In genomic region chr5:35814334-35814941, GRCm38 (mm10) we compare ENCODE assay signal across 10 mouse cellular contexts. TPM values are rescaled to one million over a fixed set of nuclear protein-coding genes. Genes with fewer than 3 reads are reported as not detected.
DNase-seq lines count a peak whose midpoint lies in the region; ATAC-seq and TF ChIP-seq lines count a peak whose summit lies in the region.
"Had no signal": no experiment of that assay in that cellular context is flagged by ENCODE, and none has a peak within 500 bp of the region (broad histone marks: within the 10 kb centered on the region; RNA-seq: fewer than 3 reads in every experiment).

No protein-coding gene starts in this region.

- ATAC-seq in cerebellum, adult (ENCODE audit: insufficient number of reproducible peaks, low FRiP score, low TSS enrichment), result peak; percentile 38; the same call in 1 of the 2 replicates
- peak; percentile 38 for ATAC-seq in midbrain, postnatal 0 days (ENCODE audit: low FRiP score)

- H3K4me1 ChIP-seq in cortical plate, adult 2 months (ENCODE audit: control insufficient read depth, insufficient read depth, low read length), result peaks cover 16% of the 10 kb centered on the region
- H3K4me1 ChIP-seq in midbrain, postnatal 0 days (ENCODE audit: insufficient read depth, low read length), result peaks cover 17% of the 10 kb centered on the region
- H3K4me1 ChIP-seq: embryonic facial prominence, embryonic 12.5 days had no signal

- H3K4me3 ChIP-seq in cortical plate, adult 2 months (ENCODE audit: insufficient read depth, low read length), result peak overlapping the region; percentile 42
- no peak overlapping the region for H3K4me3 ChIP-seq in midbrain, postnatal 0 days (ENCODE audit: low read depth, low read length)
- H3K4me3 ChIP-seq: embryonic facial prominence, embryonic 12.5 days had no signal

- H3K9ac ChIP-seq in midbrain, postnatal 0 days (replicated peaks; ENCODE audit: low read length, poor library complexity, severe bottlenecking), result no peak overlapping the region
- H3K9ac ChIP-seq: embryonic facial prominence, embryonic 12.5 days had no signal

- no peaks in the 10 kb centered on the region for H3K9me3 ChIP-seq in midbrain, postnatal 0 days (ENCODE audit: low read length)
- H3K9me3 ChIP-seq: embryonic facial prominence, embryonic 12.5 days had no signal

- no peak for DNase-seq in cerebellum, adult 11 months
- DNase-seq in layer of hippocampus, adult 9-11 months, result peak; percentile 89
- DNase-seq in midbrain, postnatal 0 days (ENCODE audit: low spot score), result peak; percentile 45
- DNase-seq in ovary, postnatal 36 days (ENCODE audit: low spot score), result no peak
- no peak for DNase-seq in adrenal gland, postnatal 36 days
- no peak for DNase-seq in heart, postnatal 14 days
- DNase-seq: spleen, adult 18-20 months had no signal

- peak; percentile 34; the same call in 1 of the 2 replicates for TF ChIP-seq POLR2A in cortical plate, adult 2 months (IDR thresholded peaks at IDR 0.05; ENCODE audit: extremely low read depth, insufficient read depth, low read length)

- H3K4me2 ChIP-seq in midbrain, postnatal 0 days (ENCODE audit: low read depth, low read length, poor library complexity, severe bottlenecking), result no peak overlapping the region
- H3K4me2 ChIP-seq: embryonic facial prominence, embryonic 12.5 days had no signal

- TF ChIP-seq CTCF in cortical plate, adult 2 months (IDR thresholded peaks at IDR 0.05; ENCODE audit: extremely low read depth, insufficient read depth, low read length), result no peak
- TF ChIP-seq CTCF in midbrain, postnatal 0 days (IDR thresholded peaks at IDR 0.05), result no peak

- no peaks in the 10 kb centered on the region for H3K27me3 ChIP-seq in midbrain, postnatal 0 days (ENCODE audit: insufficient read depth, low read length)
- H3K27me3 ChIP-seq: embryonic facial prominence, embryonic 12.5 days had no signal

- 47% methylated on average over 15 of the region's 15 CpGs for WGBS in midbrain, postnatal 0 days

- 0 out of 2 replicates have a peak, but pooled peaks cover 4% of the 10 kb centered on the region for H3K36me3 ChIP-seq in midbrain, postnatal 0 days (ENCODE audit: insufficient read depth, low read length)
- H3K36me3 ChIP-seq: embryonic facial prominence, embryonic 12.5 days had no signal

- intact Hi-C loops in heart, postnatal 14 days (cut with DNase I), result no loop called here

- peak overlapping the region; percentile 83 for H3K27ac ChIP-seq in cortical plate, adult 2 months (ENCODE audit: insufficient read depth, low read length)
- H3K27ac ChIP-seq in midbrain, postnatal 0 days (ENCODE audit: low read depth, low read length), result 0 out of 2 replicates have a peak overlapping the region, but pooled peaks have one; percentile 1
- H3K27ac ChIP-seq: embryonic facial prominence, embryonic 12.5 days had no signal

RNA-seq across cellular contexts. Expression of gene Ablim2, which starts 56.8 kb away (rescaled TPM):
- polyA plus RNA-seq in cortical plate, adult 2 months (2012; rRNA removed), result 145 and 176 TPM in 2 replicates
- 44.9 and 51.4 TPM in 2 replicates for total RNA-seq in midbrain, postnatal 0 days (2014; rRNA removed)
- polyA plus RNA-seq in midbrain, postnatal 0 days (2015; fragmentation: Nextera tagmentation; extraction: Ambion mirVana), result 31.7 and 32.2 TPM in 2 replicates
- total RNA-seq in adrenal gland, postnatal 36 days (2021), result 1 to 10 TPM; 6.2 to 8.5 TPM
- total RNA-seq in heart, postnatal 14 days (2021), result 10 to 100 TPM; 12.2 to 17.5 TPM

Comparison
In these comparisons a context has a peak if more than half of its experiments do, and no peak if none do; other contexts are left out.
1. DNase-seq: peak in layer of hippocampus, adult 9-11 months (single experiment) and midbrain, postnatal 0 days (single experiment); none in cerebellum, adult 11 months (single experiment), ovary, postnatal 36 days (single experiment), adrenal gland, postnatal 36 days (0 of 2) and heart, postnatal 14 days (0 of 2).